Mouse (Mus musculus): Measurements from ENCODE around the gene Cacna2d4. TPM values are rescaled to one million over a fixed set of nuclear protein-coding genes. Genes with fewer than 3 reads are reported as not detected.

The Cacna2d4 gene
- polyA plus RNA-seq, 1 experiment from 2014 or later: 0.03 TPM

DNA sequence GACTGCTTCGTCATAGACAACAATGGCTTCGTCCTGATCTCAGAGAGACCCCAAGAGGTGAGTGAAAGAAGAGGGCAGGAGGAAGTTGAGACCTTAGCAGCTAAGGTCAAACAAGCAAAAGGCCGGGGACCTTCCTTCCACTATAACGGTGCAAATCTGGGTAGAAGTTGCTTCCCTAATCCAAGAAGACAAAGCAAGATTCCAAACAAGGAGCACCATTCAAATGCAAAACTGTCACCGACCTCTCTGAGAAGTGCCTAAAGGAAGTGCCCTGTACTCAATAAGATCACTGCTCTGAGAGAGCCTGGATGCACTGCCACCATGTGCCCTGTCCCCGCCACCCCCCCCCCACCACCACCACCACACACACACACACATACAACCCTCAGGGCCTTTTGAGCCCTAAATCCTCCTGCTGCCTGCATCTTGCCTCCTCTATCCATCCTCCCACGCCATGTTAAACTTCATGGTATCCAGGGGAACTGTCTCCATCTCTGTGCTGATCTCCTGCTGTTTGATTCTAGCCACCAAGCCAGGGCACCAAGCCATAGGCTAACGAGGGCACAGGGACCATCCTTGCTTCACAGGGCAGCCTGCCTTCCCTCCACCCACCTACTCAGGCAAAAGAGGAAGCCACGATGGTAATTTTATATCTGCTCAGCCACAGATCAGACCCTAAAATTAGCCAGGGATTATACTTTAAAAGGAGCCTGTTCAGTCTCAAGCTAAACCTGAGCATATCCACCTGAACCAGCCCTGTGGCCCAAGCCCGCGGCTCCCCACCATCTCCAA lies 102.0 kb downstream of the Cacna2d4 start:
- DNase-seq: no peak
- Histone ChIP-seq H3K9me3 (ENCODE audit: low read depth, low read length) (no peaks in the 10 kb centered on the region), H3K4me1 (ENCODE audit: insufficient read depth) (no peaks in the 10 kb centered on the region), H3K36me3 (ENCODE audit: insufficient read depth) (no peaks in the 10 kb centered on the region), H3K9ac (no peak overlapping the region), H3K27me3 (ENCODE audit: insufficient read depth, low read length) (no peaks in the 10 kb centered on the region), H3K4me3 (ENCODE audit: low read depth, low read length) (no peak overlapping the region), H3K4me2 (no peak overlapping the region), H3K27ac (ENCODE audit: low read depth) (no peak overlapping the region)
- no peak for ATAC-seq (ENCODE audit: insufficient read depth)
- WGBS: 45% methylated on average over 11 of the region's 11 CpGs
- no peak for TF ChIP-seq CTCF (IDR thresholded peaks at IDR 0.05; ENCODE audit: low read depth)

GRCm38 (mm10) chr6:119341409-119341808 lies 105.1 kb downstream of the Cacna2d4 start:
- no peak overlapping the region for H3K4me2 ChIP-seq
- no peaks in the 10 kb centered on the region for H3K27me3 ChIP-seq (ENCODE audit: insufficient read depth, low read length)
- ATAC-seq (ENCODE audit: insufficient read depth) (peak; percentile 76), DNase-seq (peak; percentile 60)
- H3K27ac ChIP-seq (ENCODE audit: low read depth): no peak overlapping the region
- H3K9ac ChIP-seq: no peak overlapping the region
- no peak for TF ChIP-seq CTCF (IDR thresholded peaks at IDR 0.05; ENCODE audit: low read depth)
- H3K4me3 ChIP-seq (ENCODE audit: low read depth, low read length): no peak overlapping the region
- no peaks in the 10 kb centered on the region for H3K9me3 ChIP-seq (ENCODE audit: low read depth, low read length)
- H3K4me1 ChIP-seq (ENCODE audit: insufficient read depth): no peaks in the 10 kb centered on the region
- no peaks in the 10 kb centered on the region for H3K36me3 ChIP-seq (ENCODE audit: insufficient read depth)

DNA sequence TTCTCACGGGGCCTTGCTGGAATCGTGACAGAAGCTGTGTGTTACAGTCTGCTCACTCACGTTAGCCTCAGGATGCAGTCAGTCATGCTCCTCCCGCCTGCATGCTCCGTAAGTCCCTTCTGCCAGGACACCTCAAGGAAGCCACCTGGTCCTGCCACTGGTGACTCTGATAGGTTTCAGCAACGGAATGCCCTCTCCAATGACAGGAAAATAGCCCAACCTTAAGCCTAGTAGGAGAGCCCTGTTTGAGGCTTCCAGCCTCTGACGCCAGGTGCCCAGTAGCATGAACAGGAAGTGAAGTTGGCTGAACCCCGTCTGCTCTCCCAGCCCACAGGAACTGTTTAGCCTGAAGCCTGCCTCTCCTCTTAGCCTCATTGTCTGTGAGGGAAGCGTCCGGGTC lies 109.9 kb downstream of the Cacna2d4 start:
- Histone ChIP-seq H3K36me3 (ENCODE audit: insufficient read depth) (no peaks in the 10 kb centered on the region), H3K27ac (ENCODE audit: low read depth) (no peak overlapping the region), H3K4me1 (ENCODE audit: insufficient read depth) (no peaks in the 10 kb centered on the region), H3K4me3 (ENCODE audit: low read depth, low read length) (no peak overlapping the region), H3K4me2 (no peak overlapping the region), H3K9me3 (ENCODE audit: low read depth, low read length) (no peaks in the 10 kb centered on the region), H3K27me3 (ENCODE audit: insufficient read depth, low read length) (no peaks in the 10 kb centered on the region), H3K9ac (no peak overlapping the region)
- DNase-seq (no peak), ATAC-seq (ENCODE audit: insufficient read depth) (no peak)
- 53% methylated on average over 10 of the region's 10 CpGs for WGBS
- TF ChIP-seq CTCF (IDR thresholded peaks at IDR 0.05; ENCODE audit: low read depth): no peak

DNA sequence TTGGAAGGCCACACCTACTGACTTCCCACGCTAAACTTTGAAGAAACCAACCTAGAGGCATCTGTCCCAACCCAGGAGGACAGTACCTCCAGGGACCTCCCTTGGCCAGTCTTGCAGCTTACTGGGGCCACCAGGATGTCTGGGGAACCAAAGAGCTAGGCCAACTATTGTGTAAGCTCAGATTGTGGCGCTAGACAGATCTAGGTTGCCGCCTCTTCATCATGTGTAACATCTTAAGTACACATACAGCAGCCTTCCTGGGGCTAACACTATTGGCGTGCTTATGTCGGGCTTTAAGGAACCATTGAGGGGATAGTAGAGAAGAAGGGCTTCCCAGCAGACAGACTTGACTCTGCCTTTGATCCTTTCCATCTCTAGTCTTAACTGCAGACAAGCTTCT lies 111.5 kb downstream of the Cacna2d4 start:
- H3K4me2 ChIP-seq: no peak overlapping the region
- H3K4me1 ChIP-seq (ENCODE audit: insufficient read depth): no peaks in the 10 kb centered on the region
- H3K9ac ChIP-seq: no peak overlapping the region
- 57% methylated on average over 5 of the region's 5 CpGs for WGBS
- DNase-seq (no peak), ATAC-seq (ENCODE audit: insufficient read depth) (no peak)
- H3K27ac ChIP-seq (ENCODE audit: low read depth): no peak overlapping the region
- H3K9me3 ChIP-seq (ENCODE audit: low read depth, low read length): no peaks in the 10 kb centered on the region
- TF ChIP-seq CTCF (IDR thresholded peaks at IDR 0.05; ENCODE audit: low read depth): no peak
- no peak overlapping the region for H3K4me3 ChIP-seq (ENCODE audit: low read depth, low read length)
- no peaks in the 10 kb centered on the region for H3K36me3 ChIP-seq (ENCODE audit: insufficient read depth)
- no peaks in the 10 kb centered on the region for H3K27me3 ChIP-seq (ENCODE audit: insufficient read depth, low read length)

GRCm38 (mm10) chr6:119348234-119348633 lies 111.9 kb downstream of the Cacna2d4 start:
- Histone ChIP-seq H3K4me1 (ENCODE audit: insufficient read depth) (no peaks in the 10 kb centered on the region), H3K4me3 (ENCODE audit: low read depth, low read length) (no peak overlapping the region), H3K4me2 (no peak overlapping the region), H3K9me3 (ENCODE audit: low read depth, low read length) (no peaks in the 10 kb centered on the region), H3K27me3 (ENCODE audit: insufficient read depth, low read length) (no peaks in the 10 kb centered on the region), H3K36me3 (ENCODE audit: insufficient read depth) (peaks cover 3% of the 10 kb centered on the region), H3K27ac (ENCODE audit: low read depth) (no peak overlapping the region), H3K9ac (no peak overlapping the region)
- DNase-seq (peak; percentile 97), ATAC-seq (ENCODE audit: insufficient read depth) (no peak; the same call in 1 of the 2 replicates)
- TF ChIP-seq CTCF (IDR thresholded peaks at IDR 0.05; ENCODE audit: low read depth): peak; percentile 90
- WGBS: 0% methylated on average over 1 of the region's 1 CpGs

- TF ChIP-seq CTCF (IDR thresholded peaks at IDR 0.05; ENCODE audit: low read depth): no peak
- Histone ChIP-seq H3K4me2 (no peak overlapping the region), H3K4me3 (ENCODE audit: low read depth, low read length) (no peak overlapping the region), H3K9ac (no peak overlapping the region), H3K27me3 (ENCODE audit: insufficient read depth, low read length) (no peaks in the 10 kb centered on the region), H3K27ac (ENCODE audit: low read depth) (no peak overlapping the region), H3K9me3 (ENCODE audit: low read depth, low read length) (no peaks in the 10 kb centered on the region), H3K4me1 (ENCODE audit: insufficient read depth) (no peaks in the 10 kb centered on the region), H3K36me3 (ENCODE audit: insufficient read depth) (peaks cover 25% of the 10 kb centered on the region)
- WGBS: 81% methylated on average over 9 of the region's 9 CpGs
- no peak for ATAC-seq (ENCODE audit: insufficient read depth)
- no peak for DNase-seq
Observed at GRCm38 (mm10) chr6:119350703-119351198, 114.4 kb downstream of the Cacna2d4 start.

GRCm38 (mm10) chr6:119351656-119352055 lies 115.3 kb downstream of the Cacna2d4 start:
- 79% methylated on average over 8 of the region's 8 CpGs for WGBS
- no peak overlapping the region for H3K9ac ChIP-seq
- H3K4me2 ChIP-seq: no peak overlapping the region
- no peak overlapping the region for H3K27ac ChIP-seq (ENCODE audit: low read depth)
- peaks cover 32% of the 10 kb centered on the region for H3K36me3 ChIP-seq (ENCODE audit: insufficient read depth)
- H3K9me3 ChIP-seq (ENCODE audit: low read depth, low read length): no peaks in the 10 kb centered on the region
- ATAC-seq (ENCODE audit: insufficient read depth) (no peak), DNase-seq (no peak)
- H3K4me3 ChIP-seq (ENCODE audit: low read depth, low read length): no peak overlapping the region
- TF ChIP-seq CTCF (IDR thresholded peaks at IDR 0.05; ENCODE audit: low read depth): no peak
- no peaks in the 10 kb centered on the region for H3K4me1 ChIP-seq (ENCODE audit: insufficient read depth)
- no peaks in the 10 kb centered on the region for H3K27me3 ChIP-seq (ENCODE audit: insufficient read depth, low read length)

Data from lung, embryonic 14.5 days (tissue).